Mouse (Mus musculus) midbrain, embryonic 16.5 days (tissue): ENCODE results near the gene Actl10. TPM values are rescaled to one million over a fixed set of nuclear protein-coding genes. Genes with fewer than 3 reads are reported as not detected.
A peak's percentile ranks its signal among the peaks of the same experiment; 100 is the strongest.

Experiments used
- ATAC-seq: fragments of 200-750 bp; cut with Nextera tagmentation; 2 replicates; pipeline ENCODE4 v1.8.0; 2017; ENCODE audit warnings: moderate TSS enrichment
- H3K27ac ChIP-seq: fragments of 300-500 bp; sonication (generic); 2 replicates; pipeline ENCODE4 v1.5.1; 2014; ENCODE audit warnings: mild to moderate bottlenecking, low read length, mixed read lengths
- H3K27me3 ChIP-seq: fragments of 300-500 bp; sonication (generic); 2 replicates; pipeline ENCODE4 v1.6.1; 2014; ENCODE audit warnings: low read depth, low read length, mixed read lengths; ENCODE audit not compliant: control insufficient read depth, insufficient read depth
- H3K36me3 ChIP-seq: fragments of 300-500 bp; sonication (generic); 2 replicates; pipeline ENCODE4 v1.6.1; 2014; ENCODE audit warnings: mild to moderate bottlenecking, low read length, moderate library complexity, mixed read lengths; ENCODE audit not compliant: control insufficient read depth, insufficient read depth
- H3K4me1 ChIP-seq: fragments of 300-500 bp; sonication (generic); 2 replicates; pipeline ENCODE4 v1.6.1; 2014; ENCODE audit warnings: mild to moderate bottlenecking, low read length, mixed read lengths; ENCODE audit not compliant: control insufficient read depth, insufficient read depth
- H3K4me2 ChIP-seq: fragments of 300-500 bp; sonication (generic); 2 replicates; pipeline ENCODE4 v1.6.1; 2014; ENCODE audit warnings: mild to moderate bottlenecking, low read length, mixed read lengths
- H3K4me3 ChIP-seq: fragments of 300-500 bp; sonication (generic); 2 replicates; pipeline ENCODE4 v1.5.1; 2014; ENCODE audit warnings: low read depth, mild to moderate bottlenecking, low read length, moderate library complexity, mixed read lengths
- H3K9ac ChIP-seq: fragments of 300-500 bp; sonication (generic); 2 replicates; pipeline ENCODE4 v1.6.1; 2014; ENCODE audit warnings: low read depth, low read length, mixed read lengths
- H3K9me3 ChIP-seq: fragments of 300-500 bp; sonication (generic); replicated peaks from 2 replicates; pipeline ENCODE4 v1.6.1; 2014; ENCODE audit warnings: mild to moderate bottlenecking, low read length, mixed read lengths; ENCODE audit not compliant: control insufficient read depth, poor library complexity, severe bottlenecking
- WGBS: fragments of 180-500 bp; shearing (Covaris S2); extraction: QIAGEN DNeasy Blood & Tissue Kit; methylation state at CpG from one replicate; pipeline ENCODE4 v1.1.7; 2014; 5-methylcytosine and 5-hydroxymethylcytosine counted together
- polyA plus RNA-seq: library from polyadenylated mRNA; unstranded; fragments of >200 nt; fragmentation: Nextera tagmentation; extraction: Ambion mirVana; gene quantifications from 2 replicates; pipeline ENCODE4 v1.2.1, GENCODE M21; 2015

Actl10 gene
- polyA plus RNA-seq, 1 experiment from 2014 or later: 0.44 TPM

DNA sequence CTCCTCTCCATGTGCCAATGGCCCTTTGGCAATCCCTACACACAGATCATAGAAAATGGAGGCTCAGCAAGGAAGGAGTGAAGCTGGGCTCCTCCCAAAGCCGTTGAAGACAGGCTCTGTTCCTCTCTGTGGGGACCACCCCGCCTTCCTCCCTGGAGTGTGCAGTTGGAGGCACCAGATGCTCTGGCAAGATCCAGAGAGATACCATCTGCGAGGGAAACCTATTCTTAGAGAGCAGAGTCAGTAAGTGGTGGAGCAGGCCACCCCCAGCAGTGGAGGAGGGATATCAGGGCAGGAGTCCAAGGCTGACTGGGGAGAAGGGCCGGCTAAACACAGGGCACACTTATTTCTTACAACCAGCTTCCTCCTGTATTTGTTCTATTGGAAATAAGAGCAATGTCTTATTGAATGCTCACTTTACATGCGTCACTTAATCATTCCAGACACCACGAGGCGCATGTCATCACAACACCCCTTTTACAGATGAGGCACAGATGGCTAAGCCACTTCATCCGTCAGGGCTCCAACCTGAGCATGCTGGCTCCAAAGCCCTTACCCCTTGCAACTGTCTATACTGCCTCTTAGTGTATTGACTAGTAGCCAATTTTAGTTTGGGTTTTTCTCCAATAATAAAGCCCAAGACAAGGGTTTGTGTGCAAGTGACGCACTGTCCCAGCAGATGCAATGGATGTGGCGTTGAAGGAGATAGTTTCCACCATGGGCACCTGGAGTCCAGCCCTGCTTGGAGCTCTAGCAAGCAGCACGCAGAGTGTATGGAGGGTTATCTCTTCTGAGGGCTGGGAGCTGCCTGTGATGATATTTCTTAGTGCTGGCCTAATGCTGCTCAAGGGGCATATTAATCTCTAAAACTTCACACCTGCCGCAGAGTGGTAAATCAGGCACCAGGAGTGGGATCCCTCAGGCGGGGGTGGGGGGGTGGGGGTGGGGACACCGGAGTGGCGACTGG lies 32.6 kb downstream of the Actl10 start:
- Histone ChIP-seq H3K4me3 (no peak overlapping the region), H3K9ac (no peak overlapping the region), H3K4me2 (no peak overlapping the region), H3K9me3 (no peaks in the 10 kb centered on the region), H3K4me1 (peaks cover 3% of the 10 kb centered on the region; the same call in 1 of the 2 replicates), H3K27ac (peak overlapping the region; percentile 14; the same call in 1 of the 2 replicates), H3K36me3 (no peaks in the 10 kb centered on the region), H3K27me3 (no peaks in the 10 kb centered on the region)
- ATAC-seq: peak; percentile 66
- WGBS: 51% methylated on average over 15 of the region's 15 CpGs

DNA sequence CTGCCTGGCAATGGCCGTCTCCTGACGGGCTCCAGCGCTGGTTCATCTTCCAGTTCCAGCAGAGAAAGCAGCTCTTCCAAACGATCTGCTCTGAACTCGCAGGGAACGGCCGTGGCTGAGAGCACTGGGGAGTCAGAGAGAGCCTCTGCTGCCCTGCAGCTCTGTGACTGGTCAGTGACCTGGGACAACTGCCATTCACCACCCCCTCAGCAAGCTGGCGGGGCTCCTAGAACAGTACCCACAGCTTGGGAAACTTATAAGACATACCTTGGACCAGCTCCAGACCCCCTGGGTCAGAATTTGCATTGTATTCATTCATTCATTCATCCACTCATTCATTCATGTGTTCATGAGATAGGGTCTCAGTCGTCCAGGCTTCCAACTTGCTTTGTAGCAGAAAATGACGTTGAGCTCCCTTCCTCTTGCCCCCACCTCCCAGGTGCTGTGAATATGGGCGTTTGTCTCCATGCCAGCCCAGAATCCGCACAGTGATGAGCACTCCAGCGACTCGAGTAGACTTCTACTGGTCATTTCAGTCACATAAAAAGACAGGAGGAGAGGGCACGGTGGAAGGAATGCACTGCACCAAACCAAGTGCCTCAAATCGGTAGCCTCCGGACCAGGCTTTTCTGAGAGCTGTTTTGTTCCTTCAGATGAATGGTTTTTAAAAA lies 33.5 kb downstream of the Actl10 start:
- no peak overlapping the region for H3K4me2 ChIP-seq
- no peak for ATAC-seq
- H3K9ac ChIP-seq: no peak overlapping the region
- 59% methylated on average over 17 of the region's 17 CpGs for WGBS
- no peaks in the 10 kb centered on the region for H3K36me3 ChIP-seq
- peaks cover 3% of the 10 kb centered on the region; the same call in 1 of the 2 replicates for H3K4me1 ChIP-seq
- no peak overlapping the region for H3K4me3 ChIP-seq
- H3K9me3 ChIP-seq: no peaks in the 10 kb centered on the region
- H3K27me3 ChIP-seq: no peaks in the 10 kb centered on the region
- no peak overlapping the region for H3K27ac ChIP-seq

DNA sequence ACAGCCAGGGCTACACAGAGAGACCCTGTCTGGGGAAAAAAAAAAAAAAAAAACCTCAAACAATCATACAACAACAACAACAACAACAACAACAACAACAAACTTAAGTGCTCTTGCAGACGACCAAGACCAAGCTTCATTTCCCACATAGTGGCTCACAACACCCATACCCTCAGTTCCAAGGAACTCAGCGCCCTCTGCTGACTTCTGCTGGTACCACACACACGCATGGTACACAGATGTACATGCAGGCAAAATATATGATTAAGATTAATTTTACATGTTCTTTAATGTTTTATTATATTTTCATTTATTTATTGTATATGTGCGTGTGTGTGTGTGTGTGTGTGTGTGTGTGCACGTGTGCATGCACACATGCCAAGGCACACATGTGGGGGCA lies 34.8 kb downstream of the Actl10 start:
- no peak for ATAC-seq
- Histone ChIP-seq H3K36me3 (no peaks in the 10 kb centered on the region), H3K4me3 (no peak overlapping the region), H3K9me3 (no peaks in the 10 kb centered on the region), H3K27me3 (no peaks in the 10 kb centered on the region), H3K9ac (no peak overlapping the region), H3K4me2 (no peak overlapping the region), H3K4me1 (peaks cover 3% of the 10 kb centered on the region; the same call in 1 of the 2 replicates), H3K27ac (no peak overlapping the region)
- 76% methylated on average over 5 of the region's 5 CpGs for WGBS

DNA sequence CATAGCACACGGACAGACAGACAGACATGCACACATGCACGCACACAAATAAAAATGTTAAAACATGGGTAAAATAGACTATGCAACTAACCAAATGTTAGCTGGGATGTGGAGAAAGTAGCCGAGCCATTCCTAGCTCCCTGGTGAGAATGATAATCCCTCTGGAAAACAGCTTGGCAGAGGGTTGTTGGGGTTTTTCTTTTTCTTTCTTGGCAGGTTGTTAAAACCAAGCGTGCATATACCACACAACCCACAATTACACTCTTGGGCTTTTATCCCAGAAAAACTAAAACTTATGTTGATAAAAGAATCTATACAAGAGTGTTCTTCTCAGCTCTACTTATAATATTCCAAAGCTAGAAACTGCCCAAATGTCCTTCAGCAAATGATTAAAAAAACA lies 37.5 kb downstream of the Actl10 start:
- H3K4me2 ChIP-seq: no peak overlapping the region
- 73% methylated on average over 4 of the region's 4 CpGs for WGBS
- H3K36me3 ChIP-seq: no peaks in the 10 kb centered on the region; the same call in 1 of the 2 replicates
- no peak for ATAC-seq
- H3K27ac ChIP-seq: no peak overlapping the region
- H3K4me3 ChIP-seq: no peak overlapping the region
- H3K4me1 ChIP-seq: peaks cover 3% of the 10 kb centered on the region; the same call in 1 of the 2 replicates
- no peaks in the 10 kb centered on the region for H3K9me3 ChIP-seq
- no peak overlapping the region for H3K9ac ChIP-seq
- no peaks in the 10 kb centered on the region for H3K27me3 ChIP-seq

DNA sequence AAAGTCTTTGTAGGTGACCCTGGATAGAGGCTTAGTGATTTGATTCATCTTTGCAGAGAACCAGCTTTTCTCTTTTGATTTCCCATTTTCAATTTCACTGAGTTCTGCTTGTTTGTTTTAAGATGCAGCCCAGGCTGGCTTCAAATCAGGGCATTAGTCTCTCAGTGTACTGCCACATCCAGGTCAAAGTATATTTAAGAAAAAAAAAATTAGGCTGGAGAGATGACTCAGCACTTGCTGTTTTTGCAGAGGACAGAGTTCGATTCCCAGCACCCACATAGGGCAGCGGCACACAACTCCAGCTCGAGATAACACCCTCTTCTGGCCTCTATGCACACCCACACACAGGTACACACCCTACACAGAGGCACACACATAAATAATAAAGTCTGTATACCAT lies 39.7 kb downstream of the Actl10 start:
- Histone ChIP-seq H3K4me3 (no peak overlapping the region), H3K27ac (no peak overlapping the region), H3K9me3 (no peaks in the 10 kb centered on the region), H3K4me1 (no peaks in the 10 kb centered on the region), H3K4me2 (no peak overlapping the region), H3K9ac (no peak overlapping the region), H3K36me3 (no peaks in the 10 kb centered on the region; the same call in 1 of the 2 replicates), H3K27me3 (no peaks in the 10 kb centered on the region)
- ATAC-seq: no peak
- 93% methylated on average over 3 of the region's 3 CpGs for WGBS

DNA sequence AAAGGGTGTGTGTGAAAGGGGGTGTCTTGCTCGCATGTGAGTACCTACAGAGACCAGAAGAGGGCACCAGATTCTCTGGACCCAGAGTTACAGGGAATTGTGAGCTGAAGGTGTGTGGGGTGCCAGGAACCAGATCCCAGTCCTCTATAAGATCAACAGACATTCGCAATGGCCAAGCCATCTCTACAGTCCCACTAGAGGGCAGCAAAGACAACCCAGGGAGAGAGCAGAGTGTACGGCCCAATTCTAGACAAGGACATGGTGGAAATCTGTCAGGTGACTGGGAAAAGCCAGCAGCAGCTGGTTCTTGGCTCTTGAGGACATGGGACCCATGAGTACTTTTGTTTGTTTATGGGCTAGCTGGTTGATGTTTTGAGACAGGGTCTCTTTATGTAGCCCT lies 41.4 kb downstream of the Actl10 start:
- no peak for ATAC-seq
- Histone ChIP-seq H3K27me3 (no peaks in the 10 kb centered on the region), H3K4me3 (no peak overlapping the region), H3K27ac (no peak overlapping the region), H3K36me3 (no peaks in the 10 kb centered on the region; the same call in 1 of the 2 replicates), H3K9me3 (no peaks in the 10 kb centered on the region), H3K4me2 (no peak overlapping the region), H3K4me1 (no peaks in the 10 kb centered on the region), H3K9ac (no peak overlapping the region)
- WGBS: 69% methylated on average over 3 of the region's 3 CpGs

DNA sequence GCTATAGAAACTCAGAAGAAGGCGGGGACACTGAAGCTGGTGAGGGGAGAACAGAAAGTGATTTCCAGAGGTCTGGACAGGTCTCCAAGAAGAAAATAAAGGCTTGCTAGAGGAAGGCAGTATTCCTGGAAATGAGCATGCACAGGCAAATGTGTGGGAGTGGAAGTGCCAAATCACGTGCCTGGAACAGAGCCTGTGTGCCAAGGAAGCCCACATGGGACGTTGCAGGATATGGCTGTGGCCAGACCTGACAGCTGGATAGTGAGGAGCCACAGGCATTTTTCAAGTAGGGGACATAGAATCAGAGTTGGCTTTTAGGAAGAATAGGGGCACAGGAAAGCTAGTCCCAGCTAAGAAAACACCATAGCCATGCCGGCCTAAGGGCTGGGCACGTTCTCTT lies 44.2 kb downstream of the Actl10 start:
- no peaks in the 10 kb centered on the region for H3K27me3 ChIP-seq
- H3K4me1 ChIP-seq: no peaks in the 10 kb centered on the region
- H3K9ac ChIP-seq: no peak overlapping the region
- no peak for ATAC-seq
- no peak overlapping the region for H3K27ac ChIP-seq
- no peaks in the 10 kb centered on the region; the same call in 1 of the 2 replicates for H3K36me3 ChIP-seq
- H3K9me3 ChIP-seq: no peaks in the 10 kb centered on the region
- H3K4me2 ChIP-seq: no peak overlapping the region
- 84% methylated on average over 5 of the region's 5 CpGs for WGBS
- H3K4me3 ChIP-seq: no peak overlapping the region

DNA sequence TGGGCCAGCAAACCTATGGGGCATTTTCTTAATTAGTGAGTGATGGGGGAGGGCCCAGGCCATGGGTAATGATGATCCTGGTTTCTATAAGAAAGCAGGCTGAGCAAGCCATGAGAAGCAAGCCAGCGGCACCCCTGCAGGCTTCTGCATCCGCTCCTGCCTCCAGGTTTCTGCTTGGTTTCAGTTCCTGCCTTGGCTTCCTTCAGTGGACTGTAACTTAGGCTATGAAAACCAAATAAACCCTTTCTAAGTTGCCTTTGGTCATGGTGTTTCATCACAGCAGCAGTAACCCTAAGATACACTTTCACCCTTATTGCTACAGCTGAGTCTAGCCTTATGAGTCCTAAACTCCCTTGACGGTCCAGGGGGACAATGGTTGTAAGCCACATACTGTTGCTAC lies 45.8 kb downstream of the Actl10 start:
- no peak for ATAC-seq
- H3K4me2 ChIP-seq: no peak overlapping the region
- H3K4me1 ChIP-seq: no peaks in the 10 kb centered on the region
- WGBS: 96% methylated on average over 3 of the region's 3 CpGs
- H3K9ac ChIP-seq: no peak overlapping the region
- H3K9me3 ChIP-seq: no peaks in the 10 kb centered on the region
- no peaks in the 10 kb centered on the region for H3K27me3 ChIP-seq
- H3K27ac ChIP-seq: no peak overlapping the region
- H3K36me3 ChIP-seq: no peaks in the 10 kb centered on the region; the same call in 1 of the 2 replicates
- no peak overlapping the region for H3K4me3 ChIP-seq

DNA sequence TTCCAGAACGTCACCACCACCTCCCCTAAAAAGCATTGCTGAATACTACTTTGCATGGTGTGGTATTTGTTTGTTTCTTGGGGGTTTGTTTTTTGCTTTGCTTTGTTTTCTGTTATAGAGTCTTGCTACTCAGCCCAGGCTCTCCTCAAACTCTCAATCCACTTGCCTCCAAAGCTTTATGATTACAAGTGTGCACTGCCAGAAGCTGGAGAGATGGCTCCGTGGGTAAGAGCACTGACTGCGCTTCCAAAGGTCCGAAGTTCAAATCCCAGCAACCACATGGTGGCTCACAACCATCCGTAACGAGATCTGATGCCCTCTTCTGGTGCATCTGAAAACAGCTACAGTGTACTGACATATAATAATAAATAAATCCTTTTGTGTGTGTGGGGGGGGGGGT lies 49.0 kb downstream of the Actl10 start:
- no peak overlapping the region for H3K9ac ChIP-seq
- 69% methylated on average over 6 of the region's 6 CpGs for WGBS
- ATAC-seq: no peak

More for the DNA sequence above, 49.0 kb downstream of the Actl10 start:
- Histone ChIP-seq H3K36me3 (no peaks in the 10 kb centered on the region), H3K9me3 (no peaks in the 10 kb centered on the region), H3K4me3 (no peak overlapping the region), H3K27me3 (no peaks in the 10 kb centered on the region), H3K27ac (no peak overlapping the region), H3K4me2 (no peak overlapping the region), H3K4me1 (peaks cover 12% of the 10 kb centered on the region)
